Mouse (Mus musculus) ES-E14 (cell line): ENCODE results near the gene Gm21411.
"Not testable (repeated sequence)": the region's sequence is repeated elsewhere in the genome, so short reads cannot be mapped to it uniquely, and the experiment has no call there.

ENCODE experiments used
- CHD2 ChIP-seq: IDR thresholded peaks from 2 replicates; pipeline ENCODE4 v1.6.1; 2014; ENCODE audit warnings: mild to moderate bottlenecking, low read depth, low read length, inconsistent platforms
- HCFC1 ChIP-seq: IDR thresholded peaks from 2 replicates; pipeline ENCODE4 v1.6.1; 2012; ENCODE audit warnings: low read length, inconsistent platforms, borderline replicate concordance; ENCODE audit not compliant: insufficient read depth
- MAFK ChIP-seq: IDR thresholded peaks from 2 replicates; pipeline ENCODE4 v1.6.1; 2014; ENCODE audit warnings: mild to moderate bottlenecking, low read depth, low read length, inconsistent platforms; ENCODE audit not compliant: insufficient read depth
- ZC3H11A ChIP-seq: IDR thresholded peaks from 2 replicates; pipeline ENCODE4 v1.6.1; 2012; ENCODE audit warnings: low read depth, mild to moderate bottlenecking, inconsistent platforms, low read length, borderline replicate concordance

DNA sequence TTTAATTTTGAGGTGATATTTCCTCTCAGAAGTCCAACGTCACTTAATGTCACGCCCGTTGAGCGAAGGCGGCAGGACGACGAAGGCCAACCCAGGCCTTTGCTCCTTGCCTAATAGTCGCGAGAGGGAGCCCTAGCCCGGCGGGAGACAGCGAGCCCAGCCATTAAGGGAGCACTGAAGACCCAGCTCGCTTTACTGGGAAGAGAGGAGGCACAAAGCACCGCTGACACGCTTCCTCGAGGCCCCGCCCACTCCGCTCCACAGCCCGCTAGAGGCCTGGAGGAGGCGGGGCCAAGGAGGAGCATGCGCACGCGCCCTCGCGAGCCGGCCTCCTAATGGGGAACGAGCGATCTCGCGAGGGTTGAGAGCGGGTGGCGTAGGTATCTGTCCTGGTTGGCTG lies 32.3 kb upstream of the Gm21411 start:
- TF ChIP-seq CHD2, HCFC1, MAFK, ZC3H11A: not testable (repeated sequence)
